ENCODE assay signal across 27 mouse cellular contexts in genomic region chr2:104404036-104404435, GRCm38 (mm10). TPM values are rescaled to one million over a fixed set of nuclear protein-coding genes. Genes with fewer than 3 reads are reported as not detected.
DNase-seq lines count a peak whose midpoint lies in the region; ATAC-seq lines count a peak whose summit lies in the region.
"Had no signal": no experiment of that assay in that cellular context is flagged by ENCODE, and none has a peak within 500 bp of the region (broad histone marks: within the 10 kb centered on the region; RNA-seq: fewer than 3 reads in every experiment).

No protein-coding gene starts in this region.

- no peaks in the 10 kb centered on the region for H3K4me1 ChIP-seq in heart, embryonic 12.5 days (replicated peaks)
- H3K4me1 ChIP-seq: embryonic facial prominence, embryonic 12.5 days; embryonic facial prominence, embryonic 15.5 days; heart, embryonic 15.5 days; intestine, embryonic 15.5 days had no signal

- no peak overlapping the region for H3K4me3 ChIP-seq in heart, embryonic 12.5 days
- H3K4me3 ChIP-seq: embryonic facial prominence, embryonic 12.5 days; embryonic facial prominence, embryonic 15.5 days; forebrain, embryonic 13.5 days; heart, embryonic 15.5 days; hindbrain, embryonic 10.5 days; hindbrain, embryonic 13.5 days; intestine, embryonic 15.5 days had no signal

- H3K27ac ChIP-seq in heart, embryonic 12.5 days (ENCODE audit: poor library complexity, severe bottlenecking), result no peak overlapping the region
- H3K27ac ChIP-seq: embryonic facial prominence, embryonic 12.5 days; embryonic facial prominence, embryonic 15.5 days; forebrain, embryonic 13.5 days; heart, embryonic 15.5 days; hindbrain, embryonic 10.5 days; hindbrain, embryonic 13.5 days; intestine, embryonic 15.5 days had no signal

- DNase-seq in adrenal gland, adult 2 months, result peak; percentile 80
- no peak for DNase-seq in adrenal gland, postnatal 4 days (ENCODE audit: low spot score in 2 of 2)
- peak; percentile 72 for DNase-seq in heart, adult 11 months
- DNase-seq in adrenal gland, postnatal 36 days, result peak; percentile 58 to 59
- DNase-seq: cerebellum, adult 11-12 months; cerebellum, adult 9-10 months; gastrocnemius, postnatal 10 days; gastrocnemius, postnatal 36 days; heart, postnatal 10 days; heart, postnatal 36 days; kidney, adult 11 months; kidney, adult 9 months had no signal

- H3K4me2 ChIP-seq in heart, embryonic 12.5 days, result no peak overlapping the region
- H3K4me2 ChIP-seq: embryonic facial prominence, embryonic 12.5 days; embryonic facial prominence, embryonic 15.5 days; forebrain, embryonic 13.5 days; heart, embryonic 11.5 days; heart, embryonic 15.5 days; hindbrain, embryonic 13.5 days; intestine, embryonic 15.5 days had no signal

- WGBS in heart, embryonic 12.5 days, result 84% methylated on average over 6 of the region's 6 CpGs

- ATAC-seq in heart, embryonic 12.5 days (ENCODE audit: insufficient number of reproducible peaks, low FRiP score), result no peak
- ATAC-seq in CD4-positive, CD25-positive, alpha-beta regulatory T cell, adult 4 months, result no peak
- ATAC-seq: activated CD4-positive, CD25-positive, alpha-beta regulatory T cell, adult 4 months; forebrain, embryonic 13.5 days; forebrain, embryonic 16.5 days; hindbrain, embryonic 16.5 days; intestine, embryonic 15.5 days had no signal

- H3K27me3 ChIP-seq in heart, embryonic 12.5 days (replicated peaks), result peaks cover 35% of the 10 kb centered on the region

- peaks cover 11% of the 10 kb centered on the region; the same call in 1 of the 2 replicates for H3K9me3 ChIP-seq in heart, embryonic 12.5 days (replicated peaks)
- H3K9me3 ChIP-seq: embryonic facial prominence, embryonic 12.5 days; embryonic facial prominence, embryonic 15.5 days; forebrain, embryonic 13.5 days; hindbrain, embryonic 10.5 days; hindbrain, embryonic 13.5 days; intestine, embryonic 15.5 days had no signal

- H3K9ac ChIP-seq in heart, embryonic 12.5 days, result no peak overlapping the region
- H3K9ac ChIP-seq: embryonic facial prominence, embryonic 12.5 days; embryonic facial prominence, embryonic 15.5 days; forebrain, embryonic 13.5 days; heart, embryonic 15.5 days; hindbrain, embryonic 13.5 days; intestine, embryonic 15.5 days had no signal

- H3K36me3 ChIP-seq in heart, embryonic 12.5 days, result no peaks in the 10 kb centered on the region
- H3K36me3 ChIP-seq: embryonic facial prominence, embryonic 12.5 days; embryonic facial prominence, embryonic 15.5 days; heart, embryonic 15.5 days; hindbrain, embryonic 10.5 days; hindbrain, embryonic 13.5 days; intestine, embryonic 15.5 days had no signal

RNA-seq across cellular contexts. Expression of gene D430041D05Rik, which starts 6.8 kb away (rescaled TPM):
- 10 to 100 TPM; 16.0 to 23.6 TPM for total RNA-seq in adrenal gland, adult 2 months (2021)
- 8.5 and 11.9 TPM in 2 replicates for polyA plus RNA-seq in adrenal gland, adult 2 months (2012; rRNA removed)
- 1 to 10 TPM; 5.2 to 5.3 TPM for total RNA-seq in adrenal gland, postnatal 4 days (2021)
- polyA plus RNA-seq in heart, embryonic 12.5 days (2016; fragmentation: Nextera tagmentation; extraction: Ambion mirVana), result 0.04 and 0.09 TPM in 2 replicates
- total RNA-seq in adrenal gland, postnatal 36 days (2021), result 10 to 100 TPM; 30.1 to 32.8 TPM
- polyA plus RNA-seq in CD4-positive, CD25-positive, alpha-beta regulatory T cell, adult 4 months (2017; shearing (Covaris generic)), result not detected
- total RNA-seq: common myeloid progenitor, adult 5-6 weeks; granulocyte monocyte progenitor cell, adult 5-6 weeks had no signal

Comparison
In these comparisons a context has a peak if more than half of its experiments do, and no peak if none do; other contexts are left out.
1. DNase-seq: peak in adrenal gland, adult 2 months (single experiment), heart, adult 11 months (single experiment) and adrenal gland, postnatal 36 days (2 of 2); none in adrenal gland, postnatal 4 days (0 of 2).